Mouse (Mus musculus): ENCODE data around the gene Rsph6a.

GRCm38 (mm10) chr7:19007026-19007977 lies 47.2 kb upstream of the Rsph6a start:
- TF ChIP-seq CTCF (IDR thresholded peaks at IDR 0.05; ENCODE audit: low read depth, low read length) = no peak
- no peak for TF ChIP-seq POLR2A (IDR thresholded peaks at IDR 0.05; ENCODE audit: borderline replicate concordance, low read depth, low read length)
